Mouse (Mus musculus) neutrophil, adult 5-6 weeks (primary cell): ENCODE data around the gene Mfsd5. TPM values are rescaled to one million over a fixed set of nuclear protein-coding genes. Genes with fewer than 3 reads are reported as not detected.

Source experiments
- ATAC-seq: fragments of 151-379, 151-347 bp; 2 replicates; pipeline ENCODE4 v1.8.0; 2017; ENCODE audit warnings: mild to moderate bottlenecking, moderate TSS enrichment; ENCODE audit not compliant: insufficient number of reproducible peaks, poor library complexity, low FRiP score, severe bottlenecking; ENCODE audit errors: extremely low read depth
- total RNA-seq: library from RNA; stranded (forward); fragments of 200-1000 nt; gene quantifications from 2 replicates; pipeline ENCODE4 v1.2.3, GENCODE M21; 2017

The Mfsd5 gene
- total RNA-seq, 1 experiment from 2014 or later = 21.6 TPM

DNA sequence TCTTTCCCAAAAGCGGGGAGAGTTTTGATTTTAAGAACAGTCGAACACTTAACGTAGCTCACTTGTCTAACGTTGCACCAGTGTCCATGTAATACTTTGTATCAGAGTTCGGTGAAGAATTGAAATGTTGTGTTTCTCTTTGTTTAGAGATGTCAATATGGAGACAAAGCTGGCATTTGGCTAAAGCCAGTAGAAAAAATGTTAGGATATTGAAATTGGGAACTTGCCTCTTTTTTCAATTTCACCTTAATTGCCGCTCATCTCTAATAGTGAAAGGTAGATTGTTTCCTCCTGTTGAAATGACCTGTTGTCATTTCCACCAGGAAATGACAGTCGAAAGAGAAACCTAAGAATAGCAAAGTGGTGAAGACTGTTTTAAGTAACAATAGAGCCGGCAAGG, 47.6 kb downstream of the Mfsd5 start:
- no peak for ATAC-seq

Other genes with a start within 250 kb of the Mfsd5 start
- gene Eif4b, start 205.7 kb upstream of the Mfsd5 start, total RNA-seq = 186 and 190 TPM in 2 replicates
- gene Tns2, start 179.0 kb upstream of the Mfsd5 start, total RNA-seq = 0.70 TPM in 1 of 2 replicates, not detected in the other
- gene Spryd3, start 143.2 kb upstream of the Mfsd5 start, total RNA-seq = 47.0 and 56.1 TPM in 2 replicates
- gene Igfbp6, start 135.1 kb upstream of the Mfsd5 start, total RNA-seq = 4.7 and 6.5 TPM in 2 replicates
- 13.3 and 14.4 TPM in 2 replicates for gene Soat2, start 128.9 kb upstream of the Mfsd5 start, total RNA-seq
- 118 and 120 TPM in 2 replicates for gene Zfp740, start 76.2 kb upstream of the Mfsd5 start, total RNA-seq
- gene Csad, start 74.7 kb upstream of the Mfsd5 start, total RNA-seq = 47.6 and 56.0 TPM in 2 replicates
- 338 and 351 TPM in 2 replicates for gene Itgb7, start 47.5 kb upstream of the Mfsd5 start, total RNA-seq
- gene Rarg, start 21.9 kb upstream of the Mfsd5 start, total RNA-seq = 28.2 and 38.3 TPM in 2 replicates
- gene Gm9918, start 8.9 kb upstream of the Mfsd5 start, total RNA-seq = 0.49 TPM in 1 of 2 replicates, not detected in the other
- gene Espl1, start 16.8 kb downstream of the Mfsd5 start, total RNA-seq = 1.2 and 6.1 TPM in 2 replicates
- gene Pfdn5, start 46.7 kb downstream of the Mfsd5 start, total RNA-seq = 495 and 562 TPM in 2 replicates
- gene Myg1, start 52.3 kb downstream of the Mfsd5 start, total RNA-seq = 44.2 and 56.0 TPM in 2 replicates
- gene Aaas, start 71.3 kb downstream of the Mfsd5 start, total RNA-seq = 46.0 and 50.6 TPM in 2 replicates
- gene Sp7, start 87.7 kb downstream of the Mfsd5 start, total RNA-seq = not detected in 2 replicates
- 105 and 109 TPM in 2 replicates for gene Sp1, start 126.7 kb downstream of the Mfsd5 start, total RNA-seq
- gene Amhr2, start 165.9 kb downstream of the Mfsd5 start, total RNA-seq = 0.74 and 1.2 TPM in 2 replicates
- gene Prr13, start 179.6 kb downstream of the Mfsd5 start, total RNA-seq = 272 and 296 TPM in 2 replicates
- gene Pcbp2, start 191.1 kb downstream of the Mfsd5 start, total RNA-seq = 144 TPM in 2 replicates
- gene Gm10337, start 224.3 kb downstream of the Mfsd5 start, total RNA-seq = not detected in 2 replicates
- 0.93 and 1.2 TPM in 2 replicates for gene Map3k12, start 237.6 kb downstream of the Mfsd5 start, total RNA-seq
- gene Tarbp2, start 238.7 kb downstream of the Mfsd5 start, total RNA-seq = 29.1 and 34.6 TPM in 2 replicates
- gene Npff, start 245.5 kb downstream of the Mfsd5 start, total RNA-seq = 1.4 and 6.1 TPM in 2 replicates